Mouse (Mus musculus): ENCODE data around the gene Nxph4. TPM values are rescaled to one million over a fixed set of nuclear protein-coding genes. Genes with fewer than 3 reads are reported as not detected.

Nxph4 gene
- polyA plus RNA-seq, 1 experiment from 2014 or later: 1.9 TPM

- Histone ChIP-seq H3K4me2 (peak overlapping the region; percentile 94), H3K27ac (no peak overlapping the region), H3K4me1 (peaks cover 77% of the 10 kb centered on the region), H3K9me3 (no peaks in the 10 kb centered on the region), H3K9ac (peak overlapping the region; percentile 35), H3K27me3 (peaks cover 73% of the 10 kb centered on the region), H3K4me3 (peak overlapping the region; percentile 17; the same call in 1 of the 2 replicates), H3K36me3 (peaks cover 14% of the 10 kb centered on the region)
- WGBS: 2% methylated on average over 16 of the region's 16 CpGs
- ATAC-seq (ENCODE audit: borderline replicate concordance, extremely low read depth, low FRiP score, low TSS enrichment): no peak
Observed at GRCm38 (mm10) chr10:127513501-127514091, 20.8 kb downstream of the Nxph4 start.

GRCm38 (mm10) chr10:127512813-127513212 lies 21.5 kb downstream of the Nxph4 start:
- Histone ChIP-seq H3K27me3 (peaks cover 81% of the 10 kb centered on the region), H3K9me3 (no peaks in the 10 kb centered on the region), H3K9ac (peak overlapping the region; percentile 46; the same call in 1 of the 2 replicates), H3K4me1 (peaks cover 80% of the 10 kb centered on the region), H3K4me2 (peak overlapping the region; percentile 94), H3K27ac (no peak overlapping the region), H3K36me3 (peaks cover 6% of the 10 kb centered on the region; the same call in 1 of the 2 replicates), H3K4me3 (peak overlapping the region; percentile 48)
- ATAC-seq (ENCODE audit: borderline replicate concordance, extremely low read depth, low FRiP score, low TSS enrichment): peak; percentile 47; the same call in 1 of the 2 replicates
- 1% methylated on average over 27 of the region's 27 CpGs for WGBS

GRCm38 (mm10) chr10:127512307-127512666 lies 22.1 kb downstream of the Nxph4 start:
- Histone ChIP-seq H3K4me3 (peak overlapping the region; percentile 48), H3K27ac (no peak overlapping the region), H3K27me3 (peaks cover 86% of the 10 kb centered on the region), H3K9me3 (no peaks in the 10 kb centered on the region), H3K9ac (0 out of 2 replicates have a peak overlapping the region, but pooled peaks have one; percentile 46), H3K4me2 (peak overlapping the region; percentile 94), H3K36me3 (0 out of 2 replicates have a peak, but pooled peaks cover under 1% of the 10 kb centered on the region), H3K4me1 (peaks cover 80% of the 10 kb centered on the region)
- ATAC-seq (ENCODE audit: borderline replicate concordance, extremely low read depth, low FRiP score, low TSS enrichment): no peak
- WGBS: 3% methylated on average over 7 of the region's 7 CpGs

GRCm38 (mm10) chr10:127511634-127512306 lies 22.6 kb downstream of the Nxph4 start:
- Histone ChIP-seq H3K4me2 (peak overlapping the region; percentile 94), H3K4me3 (peak overlapping the region; percentile 48), H3K9me3 (no peaks in the 10 kb centered on the region), H3K36me3 (no peaks in the 10 kb centered on the region), H3K27me3 (peaks cover 90% of the 10 kb centered on the region), H3K9ac (peak overlapping the region; percentile 46), H3K4me1 (peaks cover 75% of the 10 kb centered on the region), H3K27ac (no peak overlapping the region)
- WGBS: under 1% methylated on average over 44 of the region's 46 CpGs
- no peak for ATAC-seq (ENCODE audit: borderline replicate concordance, extremely low read depth, low FRiP score, low TSS enrichment)

GRCm38 (mm10) chr10:127510895-127511617 lies 23.3 kb downstream of the Nxph4 start:
- ATAC-seq (ENCODE audit: borderline replicate concordance, extremely low read depth, low FRiP score, low TSS enrichment): no peak
- peak overlapping the region; percentile 48 for H3K4me3 ChIP-seq
- WGBS: 10% methylated on average over 11 of the region's 11 CpGs
- H3K27me3 ChIP-seq: peaks cover 91% of the 10 kb centered on the region
- no peaks in the 10 kb centered on the region for H3K9me3 ChIP-seq
- peak overlapping the region; percentile 94 for H3K4me2 ChIP-seq
- no peaks in the 10 kb centered on the region for H3K36me3 ChIP-seq
- H3K27ac ChIP-seq: no peak overlapping the region
- H3K9ac ChIP-seq: no peak overlapping the region
- H3K4me1 ChIP-seq: peaks cover 68% of the 10 kb centered on the region

GRCm38 (mm10) chr10:127509837-127510701 lies 24.3 kb downstream of the Nxph4 start:
- H3K27me3 ChIP-seq: peaks cover 81% of the 10 kb centered on the region
- WGBS: 20% methylated on average over 17 of the region's 17 CpGs
- peak overlapping the region; percentile 69 for H3K4me2 ChIP-seq
- H3K27ac ChIP-seq: no peak overlapping the region
- no peaks in the 10 kb centered on the region for H3K36me3 ChIP-seq
- H3K4me1 ChIP-seq: peaks cover 58% of the 10 kb centered on the region
- peak overlapping the region; percentile 37 for H3K4me3 ChIP-seq
- H3K9me3 ChIP-seq: no peaks in the 10 kb centered on the region
- no peak overlapping the region for H3K9ac ChIP-seq
- ATAC-seq (ENCODE audit: borderline replicate concordance, extremely low read depth, low FRiP score, low TSS enrichment): no peak

GRCm38 (mm10) chr10:127509051-127509836 lies 25.1 kb downstream of the Nxph4 start:
- no peaks in the 10 kb centered on the region for H3K9me3 ChIP-seq
- ATAC-seq (ENCODE audit: borderline replicate concordance, extremely low read depth, low FRiP score, low TSS enrichment): peak; percentile 42; the same call in 1 of the 2 replicates
- H3K4me2 ChIP-seq: peak overlapping the region; percentile 69
- 1% methylated on average over 35 of the region's 35 CpGs for WGBS
- no peaks in the 10 kb centered on the region for H3K36me3 ChIP-seq
- peak overlapping the region; percentile 37 for H3K4me3 ChIP-seq
- no peak overlapping the region for H3K27ac ChIP-seq
- H3K4me1 ChIP-seq: peaks cover 50% of the 10 kb centered on the region
- H3K9ac ChIP-seq: no peak overlapping the region
- H3K27me3 ChIP-seq: peaks cover 73% of the 10 kb centered on the region

- H3K9ac ChIP-seq: no peak overlapping the region
- H3K4me1 ChIP-seq: peaks cover 39% of the 10 kb centered on the region
- ATAC-seq (ENCODE audit: borderline replicate concordance, extremely low read depth, low FRiP score, low TSS enrichment): no peak
- no peaks in the 10 kb centered on the region for H3K9me3 ChIP-seq
- H3K36me3 ChIP-seq: no peaks in the 10 kb centered on the region
- H3K4me3 ChIP-seq: peak overlapping the region; percentile 37; the same call in 1 of the 2 replicates
- peaks cover 63% of the 10 kb centered on the region for H3K27me3 ChIP-seq
- H3K27ac ChIP-seq: no peak overlapping the region
- H3K4me2 ChIP-seq: peak overlapping the region; percentile 69
- 4% methylated on average over 15 of the region's 15 CpGs for WGBS
Observed at GRCm38 (mm10) chr10:127508239-127508638, 26.1 kb downstream of the Nxph4 start.

GRCm38 (mm10) chr10:127500894-127501893 lies 33.2 kb downstream of the Nxph4 start, which contains the start of gene Stac3:
Stac3 (plus strand) TSS chr10:127501686.
- H3K9me3 ChIP-seq: no peaks in the 10 kb centered on the region
- H3K36me3 ChIP-seq: peaks cover 37% of the 10 kb centered on the region
- peak; percentile 15; the same call in 1 of the 2 replicates for ATAC-seq (ENCODE audit: borderline replicate concordance, extremely low read depth, low FRiP score, low TSS enrichment)
- no peak within 1 kb of the TSS for H3K9ac ChIP-seq
- no peak within 1 kb of the TSS for H3K4me3 ChIP-seq
- no peaks in the 10 kb centered on the region for H3K27me3 ChIP-seq
- H3K4me2 ChIP-seq: no peak within 1 kb of the TSS
- no peaks in the 10 kb centered on the region for H3K4me1 ChIP-seq
- H3K27ac ChIP-seq: no peak within 1 kb of the TSS
- 57% methylated on average over 13 of the region's 13 CpGs for WGBS

GRCm38 (mm10) chr10:127500042-127500441 lies 34.3 kb downstream of the Nxph4 start:
- H3K9ac ChIP-seq: no peak overlapping the region
- H3K4me1 ChIP-seq: no peaks in the 10 kb centered on the region
- H3K36me3 ChIP-seq: peaks cover 47% of the 10 kb centered on the region
- H3K4me3 ChIP-seq: no peak overlapping the region
- no peak overlapping the region for H3K27ac ChIP-seq
- H3K4me2 ChIP-seq: no peak overlapping the region
- WGBS: 77% methylated on average over 4 of the region's 4 CpGs
- no peak for ATAC-seq (ENCODE audit: borderline replicate concordance, extremely low read depth, low FRiP score, low TSS enrichment)
- no peaks in the 10 kb centered on the region for H3K9me3 ChIP-seq
- H3K27me3 ChIP-seq: no peaks in the 10 kb centered on the region
